Mouse (Mus musculus) right cerebral cortex, postnatal 10 days (tissue): ENCODE results near the gene Efcab1.
A peak's percentile ranks its signal among the peaks of the same experiment; 100 is the strongest.
"Not testable (repeated sequence)": the region's sequence is repeated elsewhere in the genome, so short reads cannot be mapped to it uniquely, and the experiment has no call there.

ENCODE experiments used
- DNase-seq, 2 experiments: peaks; one replicate each; pipeline ENCODE4 v3.0.0; 2021; ENCODE audit warnings: low spot score in 2 of 2

Gene Efcab1

DNA sequence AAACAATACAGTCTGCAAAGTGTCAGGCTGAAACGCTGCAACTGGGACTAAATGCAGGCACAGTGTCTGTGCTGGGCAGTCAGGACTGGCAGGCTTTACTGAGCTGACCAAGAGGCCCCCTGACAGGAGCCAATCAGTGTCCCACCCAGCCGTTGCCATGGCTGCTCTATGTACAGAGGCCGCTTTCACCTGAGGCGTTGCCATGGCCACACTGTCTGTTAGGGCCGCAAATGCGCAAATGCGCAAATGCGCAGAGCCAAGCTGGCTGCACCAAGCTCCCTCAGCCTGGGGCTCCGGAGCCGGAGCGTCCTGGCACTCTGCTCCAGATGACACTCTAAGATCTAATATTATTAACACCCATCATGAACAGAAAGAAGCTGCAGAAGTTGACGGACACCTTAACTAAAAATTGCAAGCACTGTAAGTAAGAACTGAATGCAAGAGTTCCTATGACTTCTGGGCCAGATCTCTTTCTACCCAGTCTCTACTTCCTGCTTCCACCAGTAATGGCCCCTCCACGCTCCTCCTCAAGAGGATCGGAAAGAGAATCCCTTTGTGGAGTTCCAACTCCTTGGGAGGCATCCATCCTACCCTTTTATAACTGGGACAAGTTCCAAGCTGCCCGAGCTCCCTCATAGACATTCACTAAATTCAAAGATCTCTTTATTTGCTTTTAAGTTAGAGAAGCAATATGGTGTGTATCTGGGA lies at the start of gene Efcab1:
TSS of gene Efcab1 (plus strand) at position 214 of the 708 bp plus-strand sequence.
- peak; percentile 84 to 89 for DNase-seq

DNA sequence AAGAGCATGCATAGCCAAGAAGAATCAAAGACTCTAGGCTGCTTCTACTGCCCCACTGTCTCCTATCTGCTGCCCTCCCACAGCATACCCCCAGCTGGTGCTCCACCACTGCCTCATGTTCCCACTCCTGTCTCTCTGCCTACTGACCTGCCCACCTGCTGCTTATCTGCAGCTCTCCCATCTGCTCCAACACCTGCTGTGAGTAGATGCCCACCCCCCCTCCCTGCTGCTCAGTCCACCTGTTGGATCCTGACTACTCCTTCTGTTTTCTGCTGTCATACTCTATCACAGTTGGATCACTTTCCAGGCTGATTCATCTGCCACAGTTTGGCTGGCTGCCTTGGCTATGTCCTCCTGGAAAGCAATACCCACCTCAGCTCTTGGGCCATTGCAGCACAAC lies 47.0 kb upstream of the Efcab1 start:
- DNase-seq, result no peak

GRCm38 (mm10) chr16:14884916-14885315 lies 21.5 kb upstream of the Efcab1 start:
- no peak for DNase-seq

DNA sequence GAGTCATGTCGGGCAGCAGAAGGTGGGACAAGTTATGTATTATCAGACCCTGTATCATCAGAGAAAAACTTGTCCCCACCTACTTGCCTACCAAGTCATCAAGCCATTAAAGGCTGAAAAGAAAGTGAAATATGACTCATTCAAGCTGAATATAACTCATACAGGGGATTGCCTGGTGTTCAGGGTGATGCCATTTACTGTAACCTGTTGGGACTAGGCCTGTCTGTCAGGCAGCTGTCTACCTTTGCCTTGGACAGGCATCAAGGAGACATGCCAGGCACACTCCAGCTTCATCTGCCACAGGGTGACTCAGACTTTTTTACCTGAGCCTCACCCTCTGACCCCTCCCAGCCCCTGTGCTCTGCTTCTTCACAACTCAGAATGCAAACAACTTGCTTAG lies 21.0 kb upstream of the Efcab1 start:
- DNase-seq, result no peak

DNA sequence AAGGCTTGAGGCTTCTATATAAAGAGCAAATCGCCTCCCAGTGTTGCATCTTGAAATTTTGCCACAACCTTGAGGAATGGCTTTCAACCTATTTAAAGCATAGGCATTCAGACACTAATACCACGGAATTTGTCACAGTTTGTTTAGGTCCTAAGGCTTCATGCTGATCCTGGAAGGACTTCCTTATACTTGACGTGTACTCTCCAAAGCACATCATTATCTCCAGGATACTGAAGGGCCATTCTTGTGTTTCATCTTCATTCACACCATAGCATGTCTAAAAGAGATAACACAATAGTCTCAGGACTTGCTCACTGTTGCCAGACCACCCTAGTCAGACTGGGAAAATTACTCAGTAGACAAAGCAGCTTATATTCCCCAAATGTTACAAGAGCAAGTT lies 13.9 kb upstream of the Efcab1 start:
- DNase-seq, result no peak

DNA sequence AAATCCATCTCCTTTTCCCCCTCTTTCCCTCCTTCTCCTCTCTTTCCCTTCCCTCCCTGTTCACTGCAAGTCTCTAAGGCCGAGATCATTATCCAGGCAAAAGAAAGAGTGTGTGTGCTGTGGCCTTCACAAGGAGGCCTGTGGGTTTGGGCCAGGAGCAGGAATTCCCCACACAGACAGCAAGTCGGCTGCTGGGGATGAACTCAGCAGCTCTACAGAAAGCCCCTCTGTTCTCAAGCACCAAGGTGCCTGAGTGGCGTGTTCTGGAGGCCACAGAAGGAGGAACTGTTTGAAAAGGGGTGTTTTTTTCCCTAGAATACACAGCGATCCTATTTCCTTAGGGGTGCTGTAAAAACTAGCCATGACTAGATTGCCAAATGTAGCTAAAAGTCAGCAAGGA lies 12.5 kb upstream of the Efcab1 start:
- peak in 1 of 2 experiments; percentile 21 for DNase-seq

DNA sequence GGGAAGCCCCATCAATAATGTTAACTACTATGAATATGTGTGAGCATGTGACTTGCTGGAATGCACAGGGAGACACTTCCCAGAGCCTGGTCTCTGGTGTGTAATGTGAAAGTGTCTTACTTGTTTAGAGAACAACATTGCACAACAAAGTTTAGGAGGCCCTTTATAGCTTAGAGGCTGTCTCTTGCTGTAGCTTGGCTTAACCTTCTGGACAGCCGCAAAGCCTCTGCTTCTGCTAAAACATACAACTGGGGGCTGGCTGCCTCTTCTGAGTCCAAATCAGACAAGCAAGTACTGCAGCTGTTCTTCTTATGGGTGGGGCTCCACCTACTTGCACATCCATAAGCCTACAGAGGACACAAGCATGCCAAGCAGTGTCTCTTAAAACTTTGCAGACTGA lies 11.7 kb upstream of the Efcab1 start:
- no peak for DNase-seq

DNA sequence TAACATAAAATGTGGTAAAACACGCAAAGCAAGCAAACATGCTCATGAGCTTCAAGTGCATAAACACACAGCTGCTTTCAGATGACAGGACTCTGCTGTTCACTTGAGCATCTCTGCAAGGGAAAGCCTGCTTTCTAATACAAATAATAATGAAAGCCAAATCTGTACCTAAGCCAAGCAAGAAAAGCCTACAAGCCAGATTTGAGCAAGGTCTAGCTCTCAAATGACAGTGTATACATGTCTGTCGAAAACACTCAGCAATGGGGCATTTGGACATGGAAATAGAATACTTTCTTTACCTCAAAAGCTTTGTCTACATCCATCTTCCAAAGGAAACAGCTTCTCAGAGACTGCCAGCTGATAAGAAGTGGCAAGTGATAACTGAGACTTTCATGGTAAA lies 10.9 kb upstream of the Efcab1 start:
- DNase-seq, result no peak

GRCm38 (mm10) chr16:14930711-14931110 lies 24.3 kb downstream of the Efcab1 start:
- not testable (repeated sequence) for DNase-seq

- peak in 1 of 2 experiments; percentile 23 for DNase-seq
These were observed 30.2 kb downstream of the Efcab1 start for GRCm38 (mm10) chr16:14936478-14937166.

DNA sequence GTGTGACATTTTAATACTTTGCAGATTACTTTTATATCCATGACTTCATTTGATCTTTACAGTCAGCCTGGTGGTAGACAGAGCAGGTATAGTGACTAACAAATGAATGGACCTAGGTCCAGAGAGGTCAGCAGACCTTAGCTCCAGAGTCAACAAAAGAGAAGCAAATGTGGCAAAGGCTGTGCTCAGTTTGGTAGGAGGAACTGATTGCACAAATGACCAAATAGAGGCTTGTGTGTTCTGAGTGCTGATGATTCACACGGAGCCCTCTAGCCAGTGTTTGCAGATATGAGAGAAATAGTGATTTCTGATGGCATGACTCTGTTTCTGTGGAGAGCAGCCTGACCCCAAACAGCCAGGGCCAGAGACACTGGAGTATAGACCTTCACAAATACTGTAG lies 33.1 kb downstream of the Efcab1 start:
- DNase-seq, result no peak

DNA sequence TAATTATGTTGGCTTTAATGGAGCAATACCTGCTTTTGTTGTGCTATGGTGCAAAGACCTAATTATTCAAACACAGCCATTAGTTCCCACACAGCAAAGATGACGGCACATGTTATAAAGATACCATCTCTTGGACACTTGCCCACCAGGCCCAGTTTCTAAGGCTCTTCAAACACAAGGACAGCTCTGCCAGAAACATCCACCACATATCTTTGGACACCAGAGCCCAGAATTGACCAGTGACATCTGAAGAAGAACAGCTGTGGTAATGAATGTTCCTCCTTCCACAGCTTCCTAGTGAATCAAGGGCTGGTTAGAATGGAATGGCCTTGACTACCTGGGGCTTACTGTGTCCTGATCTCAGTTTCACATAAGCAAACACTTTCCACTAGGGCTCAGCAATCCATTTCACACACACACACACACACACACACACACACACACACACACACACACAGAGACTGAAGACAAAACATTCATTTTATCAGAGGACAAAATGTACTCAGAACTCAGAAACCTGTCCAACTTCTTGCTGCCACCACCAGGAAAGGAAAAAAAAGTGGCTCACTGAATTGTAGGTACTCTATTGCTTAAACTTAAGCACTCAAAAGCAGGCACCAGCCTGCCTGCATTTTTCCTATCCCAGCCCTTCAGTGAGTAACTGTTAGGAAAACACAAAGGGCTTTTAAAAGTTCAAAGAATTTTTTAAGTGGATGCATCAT lies 33.7 kb downstream of the Efcab1 start:
- DNase-seq, result no peak

DNA sequence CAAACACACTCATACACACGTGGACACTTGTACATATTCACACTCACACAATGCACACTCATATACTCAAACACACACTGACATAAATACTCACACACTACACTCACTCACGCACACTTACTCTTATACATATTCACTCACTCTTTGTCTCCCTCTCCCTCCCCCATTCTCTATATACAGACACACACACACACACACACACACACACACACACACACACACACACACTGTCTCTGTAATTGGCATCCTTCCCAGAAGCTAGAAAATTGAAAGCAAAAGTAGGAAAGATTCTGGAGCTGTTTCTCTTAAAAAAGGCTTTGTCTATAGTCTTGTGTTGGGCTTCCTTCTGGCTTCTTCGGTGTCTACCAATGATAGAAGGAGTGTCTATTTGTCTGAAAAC lies 34.5 kb downstream of the Efcab1 start:
- DNase-seq, result peak in 1 of 2 experiments; percentile 32

GRCm38 (mm10) chr16:14943530-14943929 lies 37.1 kb downstream of the Efcab1 start:
- DNase-seq, result no peak

GRCm38 (mm10) chr16:14947561-14947960 lies 41.2 kb downstream of the Efcab1 start:
- DNase-seq, result not testable (repeated sequence)

DNA sequence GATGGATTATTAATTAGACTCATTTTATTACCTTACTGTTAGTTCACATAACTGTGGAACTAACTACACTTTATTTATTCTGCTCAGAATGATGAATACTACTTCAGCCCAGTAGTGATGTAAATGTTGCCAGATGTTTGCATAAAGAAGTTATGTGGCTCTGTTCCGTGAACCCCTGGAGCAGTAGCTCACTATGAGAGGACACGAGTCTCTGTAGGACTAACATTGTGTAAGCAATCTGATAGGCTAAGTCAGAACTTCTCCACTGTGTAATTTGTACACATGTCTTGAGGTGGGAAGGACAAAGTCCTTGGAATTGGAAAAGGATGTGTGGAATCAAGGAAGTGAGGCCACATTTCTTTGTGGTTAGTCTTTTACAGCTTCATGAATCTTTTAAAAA lies 45.5 kb downstream of the Efcab1 start:
- DNase-seq, result no peak

DNA sequence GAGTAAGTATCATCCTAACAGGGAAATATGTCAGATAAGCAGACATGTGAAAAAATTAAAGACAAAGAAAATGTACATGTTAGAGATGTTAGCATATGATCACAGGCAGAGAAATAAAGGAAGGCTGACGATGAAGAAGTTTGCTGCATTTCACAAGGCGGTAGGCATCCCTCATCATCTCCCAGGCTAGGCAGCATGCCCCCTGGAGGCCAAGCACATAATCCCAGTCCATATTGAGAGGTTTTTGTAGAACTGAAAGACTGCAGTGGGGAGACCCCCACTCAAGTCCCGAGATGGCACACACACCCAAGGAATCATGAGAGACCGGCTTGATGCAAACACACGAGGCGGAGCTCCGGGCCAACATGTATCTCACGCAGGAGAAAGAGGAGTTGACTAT lies 53.3 kb downstream of the Efcab1 start:
- no peak for DNase-seq

- DNase-seq, result no peak
These were observed 67.3 kb downstream of the Efcab1 start for GRCm38 (mm10) chr16:14973696-14974095.

DNA sequence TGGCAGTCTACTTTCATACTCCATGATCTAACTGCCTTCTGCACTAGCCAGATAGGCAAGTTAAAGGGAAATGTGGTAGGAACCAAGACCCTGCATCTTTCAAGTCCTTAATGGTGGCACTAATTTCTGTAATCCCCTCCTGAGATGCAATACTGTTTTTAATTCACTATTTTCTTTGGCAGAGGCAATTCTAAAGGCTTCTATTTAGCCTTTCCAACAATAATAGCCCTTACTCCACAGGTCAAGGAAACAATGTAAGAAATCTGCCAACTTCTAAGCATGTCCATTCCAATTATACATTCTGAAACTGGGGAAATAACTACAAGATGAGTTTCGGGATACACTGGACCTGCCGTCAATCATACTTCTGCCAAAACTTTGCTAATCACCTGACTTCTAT lies 72.8 kb downstream of the Efcab1 start:
- DNase-seq, result no peak

DNA sequence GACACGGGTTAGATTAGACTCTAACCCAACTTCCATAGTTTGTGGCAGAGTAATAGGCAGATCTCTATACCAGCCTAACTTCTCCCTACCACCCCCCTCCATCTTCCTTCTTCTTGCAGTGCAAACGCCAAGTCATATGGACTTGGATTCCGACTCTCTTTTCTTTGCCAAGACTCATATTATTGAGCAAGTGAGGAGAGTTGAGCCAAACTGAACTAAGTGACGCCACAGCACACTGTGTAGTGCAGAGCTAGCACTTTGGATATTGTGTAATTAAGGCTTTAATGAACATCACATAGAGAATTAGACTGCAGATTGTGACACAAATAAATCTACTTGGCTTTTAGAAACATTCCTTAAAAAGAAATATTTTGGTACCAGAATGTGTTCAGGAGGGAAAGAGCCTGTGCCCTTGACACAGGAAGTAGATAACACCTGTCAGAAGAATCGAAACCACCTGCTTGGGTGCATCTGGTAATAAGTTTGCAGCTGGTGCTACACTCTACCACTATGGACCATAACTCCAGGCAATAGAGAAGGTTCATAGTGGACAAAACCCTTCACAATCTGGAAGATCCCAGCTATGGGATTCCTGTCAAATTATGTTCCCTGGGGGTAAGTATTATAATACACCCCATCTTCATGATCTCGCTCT lies 83.3 kb downstream of the Efcab1 start:
- DNase-seq, result no peak

- DNase-seq, result no peak
These were observed 84.6 kb downstream of the Efcab1 start for GRCm38 (mm10) chr16:14991001-14991400.

DNA sequence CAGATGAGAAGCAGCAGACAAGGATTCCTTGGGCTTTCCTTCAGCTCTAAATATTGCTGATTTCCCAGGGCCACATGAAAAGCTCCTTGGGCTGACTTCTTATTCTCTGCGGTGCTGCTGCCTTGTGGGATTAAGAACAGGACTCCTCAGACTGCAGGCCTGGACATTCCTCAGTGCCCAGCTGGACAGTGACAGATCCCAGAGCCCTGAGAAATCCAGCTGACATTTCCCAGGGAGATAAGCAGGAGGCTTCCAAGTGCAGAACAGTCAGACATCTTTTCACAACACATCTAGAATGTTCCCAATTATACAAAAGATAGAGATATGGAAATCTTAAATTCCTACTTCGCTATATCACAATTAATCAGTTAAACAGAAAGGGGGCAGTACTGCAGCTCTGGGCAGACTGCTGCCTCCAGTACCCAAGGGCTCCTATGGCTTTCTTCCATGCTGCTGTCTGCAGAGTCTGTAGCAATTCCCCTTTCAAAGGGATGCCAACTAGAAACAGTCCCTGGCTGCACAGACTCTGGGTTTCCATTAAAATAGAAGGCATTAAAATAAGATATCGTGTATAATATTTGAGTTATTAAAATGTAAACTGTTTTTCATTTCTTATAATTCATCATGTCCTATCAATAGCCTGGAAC lies 86.2 kb downstream of the Efcab1 start:
- no peak for DNase-seq
